Mouse (Mus musculus): Measurements from ENCODE around the gene Trib2.

Gene Trib2

DNA sequence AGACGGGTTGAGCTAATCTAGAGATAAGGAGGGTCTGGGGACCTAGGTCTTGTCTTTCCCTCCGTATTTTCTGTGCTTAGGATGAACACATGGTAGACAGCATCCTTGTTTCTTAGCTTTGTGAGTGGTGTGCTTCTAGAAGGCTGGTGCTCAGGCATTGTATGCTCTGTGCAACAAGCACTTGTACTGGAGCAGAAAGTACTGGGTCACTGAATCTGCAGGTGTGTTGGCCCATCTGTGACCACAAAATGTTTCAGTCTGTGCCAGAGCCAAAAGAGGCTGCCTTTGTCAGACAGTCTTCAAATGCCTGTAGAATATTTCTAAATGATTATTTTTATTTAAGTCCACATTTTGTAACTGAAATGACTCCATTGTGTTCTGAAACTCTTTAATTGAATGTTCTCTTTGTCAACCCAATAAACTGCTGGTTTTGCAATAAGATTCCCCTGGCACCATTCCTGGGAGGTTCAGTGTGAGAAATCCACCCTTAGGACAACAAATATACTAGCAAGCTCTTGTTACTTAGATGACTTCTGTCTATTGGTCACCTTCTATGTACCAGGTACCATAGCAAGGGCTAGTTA, 12.2 kb upstream of the Trib2 start:
- Histone ChIP-seq H3K27me3 (ENCODE audit: control insufficient read depth, insufficient read depth, low read length, poor library complexity, severe bottlenecking) (no peaks in the 10 kb centered on the region), H3K36me3 (ENCODE audit: control insufficient read depth, insufficient read depth, low read length, poor library complexity, severe bottlenecking) (no peaks in the 10 kb centered on the region)
- peak; percentile 37 for DNase-seq (ENCODE audit: low read depth, low spot score)

DNA sequence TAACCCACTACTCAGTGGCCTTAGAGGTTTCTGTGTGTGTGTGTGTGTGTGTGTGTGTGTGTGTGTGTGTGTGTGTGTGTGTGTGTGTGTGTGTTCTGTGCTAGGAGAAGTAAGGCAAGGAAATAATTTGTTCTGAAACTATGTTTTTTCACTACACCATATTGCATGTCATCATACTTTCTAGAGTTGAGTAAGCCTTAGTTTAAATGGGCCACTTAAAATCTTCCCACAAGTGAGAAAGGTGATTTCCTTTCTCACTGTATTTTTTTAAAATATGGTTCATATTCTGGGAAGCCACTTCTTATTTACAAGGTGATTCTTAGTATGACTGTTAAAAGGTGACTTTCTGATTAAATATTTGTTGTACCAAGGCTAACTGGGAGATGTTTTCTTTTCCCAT, 4.3 kb upstream of the Trib2 start:
- DNase-seq (ENCODE audit: low read depth, low spot score): no peak
- no peaks in the 10 kb centered on the region for H3K36me3 ChIP-seq (ENCODE audit: control insufficient read depth, insufficient read depth, low read length, poor library complexity, severe bottlenecking)
- H3K27me3 ChIP-seq (ENCODE audit: control insufficient read depth, insufficient read depth, low read length, poor library complexity, severe bottlenecking): no peaks in the 10 kb centered on the region; the same call in none of the 2 replicates

- DNase-seq (ENCODE audit: low read depth, low spot score): no peak
These were observed 643 bp upstream of the Trib2 start for GRCm38 (mm10) chr12:15817365-15817764.

DNA sequence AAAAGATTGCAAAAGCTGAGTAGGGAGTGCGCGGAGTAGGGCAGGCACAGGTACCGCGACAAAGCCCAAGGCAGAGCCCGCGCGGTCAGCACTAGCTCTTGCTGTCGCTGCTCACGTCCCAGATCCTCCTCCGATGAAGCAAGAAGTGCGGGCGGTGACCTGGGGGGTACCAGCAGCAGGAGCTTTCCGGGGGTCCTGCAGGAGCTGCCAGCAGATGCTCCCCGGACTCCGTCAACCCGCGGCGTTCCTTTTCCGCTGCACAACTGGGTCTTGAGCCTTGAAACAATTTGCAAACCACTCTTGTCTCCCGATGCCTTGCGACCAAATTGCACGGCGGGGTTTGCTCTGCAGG, 492 bp downstream of the Trib2 start:
- DNase-seq (ENCODE audit: low read depth, low spot score): no peak
- Histone ChIP-seq H3K36me3 (ENCODE audit: control insufficient read depth, insufficient read depth, low read length, poor library complexity, severe bottlenecking) (no peaks in the 10 kb centered on the region), H3K27me3 (ENCODE audit: control insufficient read depth, insufficient read depth, low read length, poor library complexity, severe bottlenecking) (no peaks in the 10 kb centered on the region; the same call in 1 of the 2 replicates)

More at GRCm38 (mm10) chr12:15817365-15817764, 643 bp upstream of the Trib2 start:
- no peaks in the 10 kb centered on the region; the same call in 1 of the 2 replicates for H3K27me3 ChIP-seq (ENCODE audit: control insufficient read depth, insufficient read depth, low read length, poor library complexity, severe bottlenecking)
- no peaks in the 10 kb centered on the region for H3K36me3 ChIP-seq (ENCODE audit: control insufficient read depth, insufficient read depth, low read length, poor library complexity, severe bottlenecking)

- no peaks in the 10 kb centered on the region; the same call in 1 of the 2 replicates for H3K27me3 ChIP-seq (ENCODE audit: control insufficient read depth, insufficient read depth, low read length, poor library complexity, severe bottlenecking)
- peak; percentile 83 for DNase-seq (ENCODE audit: low read depth, low spot score)
- no peaks in the 10 kb centered on the region for H3K36me3 ChIP-seq (ENCODE audit: control insufficient read depth, insufficient read depth, low read length, poor library complexity, severe bottlenecking)
These were observed 1.0 kb downstream of the Trib2 start for GRCm38 (mm10) chr12:15815576-15816253.

DNA sequence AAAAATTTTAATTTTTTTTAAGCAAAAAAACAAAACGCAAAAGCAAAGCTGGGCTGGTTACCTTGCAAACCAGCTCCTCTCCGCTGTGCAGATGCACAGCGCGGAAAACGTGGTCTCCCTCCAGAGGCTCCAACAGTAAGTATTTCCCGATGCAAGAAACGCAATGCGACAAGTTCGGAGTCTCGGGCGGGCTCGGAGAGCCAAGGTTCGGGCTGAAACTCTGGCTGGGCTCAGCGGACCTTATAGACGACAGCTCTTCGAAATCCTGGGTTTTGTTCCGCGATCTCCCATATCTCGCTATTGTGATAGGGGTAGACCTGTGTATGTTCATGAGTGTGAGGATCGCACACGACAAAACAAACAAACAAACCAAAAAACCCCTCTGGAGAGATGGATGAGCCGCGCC, 1.5 kb downstream of the Trib2 start:
- DNase-seq (ENCODE audit: low read depth, low spot score): peak; percentile 43
- no peaks in the 10 kb centered on the region; the same call in 1 of the 2 replicates for H3K27me3 ChIP-seq (ENCODE audit: control insufficient read depth, insufficient read depth, low read length, poor library complexity, severe bottlenecking)

GRCm38 (mm10) chr12:15814249-15815081, 2.3 kb downstream of the Trib2 start:
- peak; percentile 53 for DNase-seq (ENCODE audit: low read depth, low spot score)
- Histone ChIP-seq H3K36me3 (ENCODE audit: control insufficient read depth, insufficient read depth, low read length, poor library complexity, severe bottlenecking) (peaks cover 3% of the 10 kb centered on the region; the same call in 1 of the 2 replicates), H3K27me3 (ENCODE audit: control insufficient read depth, insufficient read depth, low read length, poor library complexity, severe bottlenecking) (no peaks in the 10 kb centered on the region; the same call in 1 of the 2 replicates)

More for the DNA sequence above, 1.5 kb downstream of the Trib2 start:
- no peaks in the 10 kb centered on the region for H3K36me3 ChIP-seq (ENCODE audit: control insufficient read depth, insufficient read depth, low read length, poor library complexity, severe bottlenecking)

DNA sequence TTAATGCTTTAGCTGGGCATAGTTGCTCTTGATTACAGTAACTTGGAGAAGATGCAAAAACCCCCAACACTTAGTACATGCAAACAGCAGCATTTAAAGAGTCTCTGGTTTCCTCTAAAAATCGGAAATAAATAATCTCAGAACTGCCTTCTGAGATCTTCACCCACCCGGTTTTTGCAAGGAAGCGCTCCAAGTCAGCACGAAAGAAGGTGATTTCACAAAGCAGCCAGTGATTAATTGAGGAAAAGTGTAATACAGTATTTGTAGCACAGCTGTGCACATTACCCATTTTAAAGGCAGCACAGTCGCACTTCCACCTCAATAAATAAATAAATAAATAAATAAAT, 2.9 kb downstream of the Trib2 start:
- DNase-seq (ENCODE audit: low read depth, low spot score): no peak
- H3K36me3 ChIP-seq (ENCODE audit: control insufficient read depth, insufficient read depth, low read length, poor library complexity, severe bottlenecking): peaks cover 3% of the 10 kb centered on the region; the same call in 1 of the 2 replicates
- no peaks in the 10 kb centered on the region; the same call in 1 of the 2 replicates for H3K27me3 ChIP-seq (ENCODE audit: control insufficient read depth, insufficient read depth, low read length, poor library complexity, severe bottlenecking)

DNA sequence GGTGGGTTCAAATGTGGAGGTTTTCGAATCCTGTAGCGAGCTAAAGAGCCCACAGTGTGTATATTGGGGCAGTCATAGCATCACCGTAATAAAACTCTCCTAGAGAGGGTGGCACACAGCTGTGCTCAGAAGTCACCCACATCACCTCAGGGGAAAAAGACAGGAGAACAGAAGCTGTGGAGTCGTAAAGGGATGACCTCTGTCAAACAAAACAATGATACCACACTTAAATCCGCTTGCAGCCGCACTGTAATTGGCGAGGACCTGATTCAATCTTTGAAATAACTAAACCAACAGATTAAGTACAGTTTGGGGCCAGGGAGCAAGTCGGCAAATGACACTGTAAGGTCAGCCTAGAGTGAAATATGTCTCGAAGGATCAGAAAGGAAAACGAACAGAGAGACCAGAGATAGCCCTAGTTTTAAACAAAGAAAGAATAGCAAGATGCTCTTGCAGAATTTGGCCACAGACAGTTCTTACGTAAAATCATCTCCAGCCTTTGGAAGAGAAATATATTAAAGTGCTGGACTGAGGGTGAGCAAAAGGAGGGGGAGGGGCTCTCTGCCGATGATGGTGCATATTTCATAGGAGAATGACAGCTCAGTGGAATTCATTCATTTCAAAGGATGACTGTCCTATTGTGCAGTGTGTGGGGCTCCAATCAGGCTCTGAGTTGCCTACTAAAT, 3.4 kb downstream of the Trib2 start:
- peak; percentile 19 for DNase-seq (ENCODE audit: low read depth, low spot score)
- no peaks in the 10 kb centered on the region; the same call in 1 of the 2 replicates for H3K27me3 ChIP-seq (ENCODE audit: control insufficient read depth, insufficient read depth, low read length, poor library complexity, severe bottlenecking)
- peaks cover 4% of the 10 kb centered on the region for H3K36me3 ChIP-seq (ENCODE audit: control insufficient read depth, insufficient read depth, low read length, poor library complexity, severe bottlenecking)

DNA sequence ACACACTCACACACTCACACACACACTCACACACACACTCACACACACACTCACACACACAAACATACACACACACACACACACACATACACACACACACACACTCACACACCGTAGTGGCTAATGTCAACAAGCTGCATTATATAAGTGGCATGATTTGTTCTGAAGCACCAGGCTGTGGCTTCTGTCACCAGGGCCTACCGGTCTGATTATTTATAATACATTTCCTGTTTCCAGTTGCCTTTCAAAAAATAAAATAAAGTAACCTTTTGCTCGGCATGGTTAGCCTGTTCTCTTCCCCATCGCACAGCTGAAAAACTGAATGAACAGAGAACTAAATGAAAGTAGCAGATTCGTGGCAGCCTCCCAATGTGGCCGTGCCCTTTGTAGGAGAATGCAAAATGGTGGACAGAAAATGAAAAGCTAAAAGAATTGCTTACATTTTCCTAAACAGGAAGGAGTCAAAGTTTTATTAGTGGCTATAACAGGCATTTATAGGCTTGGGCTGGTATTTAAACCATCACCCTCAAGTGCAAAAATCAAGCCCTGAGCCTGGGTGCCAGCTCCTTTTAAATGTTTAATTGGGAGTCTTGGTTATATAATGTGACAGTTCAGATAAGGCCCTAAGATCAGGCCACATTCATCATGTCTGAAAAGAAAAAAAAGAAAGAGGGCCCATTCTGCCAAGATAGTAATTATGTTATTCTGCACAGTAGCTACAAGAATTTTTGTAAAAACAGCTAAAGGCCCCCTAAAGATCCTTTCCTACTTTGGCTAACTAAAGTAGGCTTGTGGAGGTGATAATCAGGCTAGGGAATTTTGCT, 4.4 kb downstream of the Trib2 start:
- DNase-seq (ENCODE audit: low read depth, low spot score): peak; percentile 45
- peaks cover 9% of the 10 kb centered on the region for H3K36me3 ChIP-seq (ENCODE audit: control insufficient read depth, insufficient read depth, low read length, poor library complexity, severe bottlenecking)
- no peaks in the 10 kb centered on the region; the same call in 1 of the 2 replicates for H3K27me3 ChIP-seq (ENCODE audit: control insufficient read depth, insufficient read depth, low read length, poor library complexity, severe bottlenecking)

DNA sequence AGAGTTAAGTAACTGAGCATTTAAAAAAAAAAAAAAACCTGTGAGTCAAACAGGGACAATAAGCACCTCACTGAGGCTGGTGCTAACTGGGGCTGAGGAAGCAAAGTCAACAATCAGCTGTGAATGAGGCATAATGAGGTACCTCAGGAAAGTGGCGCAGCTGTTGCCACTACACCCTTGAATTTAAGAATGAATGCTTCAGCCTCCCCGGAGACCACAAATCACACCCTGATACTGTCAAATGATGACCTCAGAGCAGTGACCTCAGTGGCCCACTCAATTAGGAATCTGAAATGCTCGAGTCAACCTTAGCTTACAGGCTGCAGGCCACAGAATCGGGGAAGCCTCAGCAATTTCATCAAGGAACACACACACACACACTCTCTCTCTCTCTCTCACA, 5.0 kb downstream of the Trib2 start:
- Histone ChIP-seq H3K36me3 (ENCODE audit: control insufficient read depth, insufficient read depth, low read length, poor library complexity, severe bottlenecking) (peaks cover 10% of the 10 kb centered on the region), H3K27me3 (ENCODE audit: control insufficient read depth, insufficient read depth, low read length, poor library complexity, severe bottlenecking) (no peaks in the 10 kb centered on the region; the same call in 1 of the 2 replicates)
- peak; percentile 63 for DNase-seq (ENCODE audit: low read depth, low spot score)

- Histone ChIP-seq H3K27me3 (ENCODE audit: control insufficient read depth, insufficient read depth, low read length, poor library complexity, severe bottlenecking) (no peaks in the 10 kb centered on the region; the same call in 1 of the 2 replicates), H3K36me3 (ENCODE audit: control insufficient read depth, insufficient read depth, low read length, poor library complexity, severe bottlenecking) (peaks cover 12% of the 10 kb centered on the region)
- no peak for DNase-seq (ENCODE audit: low read depth, low spot score)
These were observed 5.8 kb downstream of the Trib2 start for GRCm38 (mm10) chr12:15810926-15811325.

DNA sequence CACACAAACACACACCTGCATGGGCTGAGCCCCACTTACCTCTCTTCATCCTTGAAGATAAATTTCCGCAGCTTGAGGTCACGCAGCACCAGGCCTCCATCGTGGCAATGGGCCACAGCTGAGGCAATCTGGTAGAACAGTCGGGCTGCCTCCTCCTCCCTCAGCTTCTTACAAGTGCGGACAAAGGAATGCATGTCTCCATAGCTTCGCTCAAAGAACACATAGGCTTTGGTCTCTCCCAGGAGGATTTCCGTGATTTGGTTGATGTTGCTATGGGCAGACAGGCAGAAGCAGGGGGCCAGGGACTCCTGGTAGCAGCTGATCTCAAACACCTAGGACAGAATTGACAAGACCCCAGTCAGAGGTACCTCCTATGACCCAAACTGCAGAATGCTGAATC, 7.1 kb downstream of the Trib2 start:
- H3K27me3 ChIP-seq (ENCODE audit: control insufficient read depth, insufficient read depth, low read length, poor library complexity, severe bottlenecking): no peaks in the 10 kb centered on the region
- peaks cover 14% of the 10 kb centered on the region for H3K36me3 ChIP-seq (ENCODE audit: control insufficient read depth, insufficient read depth, low read length, poor library complexity, severe bottlenecking)
- DNase-seq (ENCODE audit: low read depth, low spot score): no peak

DNA sequence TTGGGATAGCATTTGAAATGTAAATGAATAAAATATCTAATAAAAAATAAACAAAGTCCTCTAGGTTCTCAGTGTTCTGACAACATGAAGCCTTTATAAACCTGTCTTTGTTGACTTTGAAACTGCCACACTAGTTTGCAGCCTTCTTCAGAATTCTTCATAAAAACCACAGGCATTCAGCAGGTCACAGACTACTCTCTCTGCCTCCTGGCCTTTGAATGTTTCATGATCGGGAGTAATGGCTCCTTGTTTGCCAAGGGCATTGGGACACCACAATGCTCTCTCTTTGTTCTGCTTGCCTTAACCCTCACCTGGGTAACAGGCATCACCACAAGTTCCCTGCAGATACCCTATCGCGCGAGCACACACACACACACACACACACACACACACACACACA, 7.5 kb downstream of the Trib2 start:
- no peak for DNase-seq (ENCODE audit: low read depth, low spot score)
- Histone ChIP-seq H3K27me3 (ENCODE audit: control insufficient read depth, insufficient read depth, low read length, poor library complexity, severe bottlenecking) (no peaks in the 10 kb centered on the region), H3K36me3 (ENCODE audit: control insufficient read depth, insufficient read depth, low read length, poor library complexity, severe bottlenecking) (peaks cover 14% of the 10 kb centered on the region)
